Mouse (Mus musculus): ENCODE results near the gene Ints3. TPM values are rescaled to one million over a fixed set of nuclear protein-coding genes. Genes with fewer than 3 reads are reported as not detected.

Gene Ints3
- polyA plus RNA-seq, 1 experiment, result 21.1 TPM

- Histone ChIP-seq H3K36me3 (ENCODE audit: control insufficient read depth, insufficient read depth, low read length) (no peaks in the 10 kb centered on the region), H3K4me3 (ENCODE audit: extremely low read depth, insufficient read depth, insufficient read length) (no peak overlapping the region), H3K4me1 (ENCODE audit: control insufficient read depth, insufficient read depth, insufficient read length) (no peaks in the 10 kb centered on the region), H3K27me3 (ENCODE audit: control insufficient read depth, insufficient read depth, low read length) (peaks cover 5% of the 10 kb centered on the region; the same call in 1 of the 2 replicates), H3K27ac (ENCODE audit: insufficient read depth, low read length) (no peak overlapping the region)
- 86% methylated on average over 9 of the region's 9 CpGs for WGBS
- TF ChIP-seq CTCF (IDR thresholded peaks at IDR 0.05; ENCODE audit: extremely low read depth, insufficient read depth, insufficient read length, insufficient replicate concordance) (no peak), POLR2A (IDR thresholded peaks at IDR 0.05; ENCODE audit: low read depth, low read length) (no peak)
- no peak for DNase-seq (ENCODE audit: low read depth in 1 of 2, low spot score in 2 of 2)
These were observed 26.3 kb upstream of the Ints3 start for GRCm38 (mm10) chr3:90459727-90460126.

DNA sequence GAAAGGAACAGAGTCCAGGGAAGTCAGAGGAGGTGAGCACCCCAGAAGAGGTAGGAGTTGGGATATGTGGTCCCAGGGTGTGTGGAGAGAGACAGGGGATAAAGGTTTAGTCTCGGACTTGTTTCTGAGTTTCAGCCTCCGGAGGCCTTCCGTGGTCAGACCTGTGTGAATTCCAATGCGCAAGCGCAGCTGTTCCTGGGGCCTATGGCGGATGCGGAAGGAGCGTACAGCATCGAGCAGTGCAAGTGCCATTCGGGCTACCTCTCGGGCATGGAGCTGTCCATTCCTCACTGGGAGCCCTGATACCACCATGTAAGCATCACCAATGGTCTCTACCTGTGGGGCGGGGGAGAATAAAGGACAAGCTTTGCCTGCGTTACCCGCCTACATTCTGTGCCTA lies 21.5 kb upstream of the Ints3 start:
- Histone ChIP-seq H3K4me3 (ENCODE audit: extremely low read depth, insufficient read depth, insufficient read length) (no peak overlapping the region), H3K27ac (ENCODE audit: insufficient read depth, low read length) (no peak overlapping the region), H3K4me1 (ENCODE audit: control insufficient read depth, insufficient read depth, insufficient read length) (no peaks in the 10 kb centered on the region), H3K36me3 (ENCODE audit: control insufficient read depth, insufficient read depth, low read length) (no peaks in the 10 kb centered on the region), H3K27me3 (ENCODE audit: control insufficient read depth, insufficient read depth, low read length) (no peaks in the 10 kb centered on the region)
- DNase-seq (ENCODE audit: low read depth in 1 of 2, low spot score in 2 of 2), result no peak
- no peak for TF ChIP-seq POLR2A (IDR thresholded peaks at IDR 0.05; ENCODE audit: low read depth, low read length)
- no peak for TF ChIP-seq CTCF (IDR thresholded peaks at IDR 0.05; ENCODE audit: extremely low read depth, insufficient read depth, insufficient read length, insufficient replicate concordance)
- WGBS, result 92% methylated on average over 14 of the region's 14 CpGs

- no peaks in the 10 kb centered on the region for H3K36me3 ChIP-seq (ENCODE audit: control insufficient read depth, insufficient read depth, low read length)
- H3K27me3 ChIP-seq (ENCODE audit: control insufficient read depth, insufficient read depth, low read length), result no peaks in the 10 kb centered on the region
- 47% methylated on average over 10 of the region's 10 CpGs for whole genome bisulfite sequencing
- H3K27ac ChIP-seq (ENCODE audit: insufficient read depth, low read length), result no peak overlapping the region
- no peak overlapping the region for H3K4me3 ChIP-seq (ENCODE audit: extremely low read depth, insufficient read depth, insufficient read length)
- TF ChIP-seq CTCF (IDR thresholded peaks at IDR 0.05; ENCODE audit: extremely low read depth, insufficient read depth, insufficient read length, insufficient replicate concordance) (no peak), POLR2A (IDR thresholded peaks at IDR 0.05; ENCODE audit: low read depth, low read length) (no peak)
- H3K4me1 ChIP-seq (ENCODE audit: control insufficient read depth, insufficient read depth, insufficient read length), result no peaks in the 10 kb centered on the region
- DNase-seq (ENCODE audit: low read depth in 1 of 2, low spot score in 2 of 2), result no peak
These were observed 18.1 kb upstream of the Ints3 start for GRCm38 (mm10) chr3:90451396-90452095.

GRCm38 (mm10) chr3:90450874-90451273 lies 17.5 kb upstream of the Ints3 start:
- Histone ChIP-seq H3K27ac (ENCODE audit: insufficient read depth, low read length) (no peak overlapping the region), H3K36me3 (ENCODE audit: control insufficient read depth, insufficient read depth, low read length) (no peaks in the 10 kb centered on the region)
- no peak for DNase-seq (ENCODE audit: low read depth in 1 of 2, low spot score in 2 of 2)

DNA sequence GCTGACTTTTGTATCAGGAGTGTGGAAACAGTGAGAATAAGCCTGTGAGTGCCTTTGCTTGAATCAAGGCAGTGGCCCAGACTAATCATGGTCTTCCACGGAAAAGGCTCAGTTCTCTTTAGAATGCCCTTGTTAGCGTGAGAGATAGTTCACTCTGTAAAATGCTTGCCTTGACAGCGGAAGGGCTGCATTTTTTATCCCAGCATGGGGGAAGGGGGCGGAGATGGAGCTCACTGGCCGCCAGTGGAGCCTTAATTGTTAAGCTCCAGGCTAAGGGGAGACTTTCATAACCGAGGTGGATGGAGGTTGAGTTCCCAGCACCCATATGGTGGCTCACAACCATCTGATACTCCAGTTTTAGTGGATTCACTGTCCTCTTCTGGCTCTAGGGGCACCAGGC lies 15.2 kb upstream of the Ints3 start:
- H3K36me3 ChIP-seq (ENCODE audit: control insufficient read depth, insufficient read depth, low read length), result no peaks in the 10 kb centered on the region
- no peaks in the 10 kb centered on the region for H3K27me3 ChIP-seq (ENCODE audit: control insufficient read depth, insufficient read depth, low read length)
- TF ChIP-seq CTCF (IDR thresholded peaks at IDR 0.05; ENCODE audit: extremely low read depth, insufficient read depth, insufficient read length, insufficient replicate concordance) (no peak), POLR2A (IDR thresholded peaks at IDR 0.05; ENCODE audit: low read depth, low read length) (no peak)
- no peaks in the 10 kb centered on the region for H3K4me1 ChIP-seq (ENCODE audit: control insufficient read depth, insufficient read depth, insufficient read length)
- no peak for DNase-seq (ENCODE audit: low read depth in 1 of 2, low spot score in 2 of 2)
- H3K4me3 ChIP-seq (ENCODE audit: extremely low read depth, insufficient read depth, insufficient read length), result no peak overlapping the region
- 85% methylated on average over 6 of the region's 6 CpGs for WGBS
- no peak overlapping the region for H3K27ac ChIP-seq (ENCODE audit: insufficient read depth, low read length)

More at GRCm38 (mm10) chr3:90450874-90451273, 17.5 kb upstream of the Ints3 start:
- Histone ChIP-seq H3K4me3 (ENCODE audit: extremely low read depth, insufficient read depth, insufficient read length) (no peak overlapping the region), H3K27me3 (ENCODE audit: control insufficient read depth, insufficient read depth, low read length) (no peaks in the 10 kb centered on the region), H3K4me1 (ENCODE audit: control insufficient read depth, insufficient read depth, insufficient read length) (no peaks in the 10 kb centered on the region)
- TF ChIP-seq CTCF (IDR thresholded peaks at IDR 0.05; ENCODE audit: extremely low read depth, insufficient read depth, insufficient read length, insufficient replicate concordance), result no peak
- no peak for TF ChIP-seq POLR2A (IDR thresholded peaks at IDR 0.05; ENCODE audit: low read depth, low read length)
- WGBS, result 55% methylated on average over 12 of the region's 12 CpGs

GRCm38 (mm10) chr3:90447123-90447494 lies 13.7 kb upstream of the Ints3 start:
- no peaks in the 10 kb centered on the region for H3K27me3 ChIP-seq (ENCODE audit: control insufficient read depth, insufficient read depth, low read length)
- H3K36me3 ChIP-seq (ENCODE audit: control insufficient read depth, insufficient read depth, low read length), result no peaks in the 10 kb centered on the region
- H3K4me1 ChIP-seq (ENCODE audit: control insufficient read depth, insufficient read depth, insufficient read length), result no peaks in the 10 kb centered on the region
- no peak overlapping the region for H3K4me3 ChIP-seq (ENCODE audit: extremely low read depth, insufficient read depth, insufficient read length)
- H3K27ac ChIP-seq (ENCODE audit: insufficient read depth, low read length), result peak overlapping the region; percentile 1; the same call in 1 of the 2 replicates
- no peak for DNase-seq (ENCODE audit: low read depth in 1 of 2, low spot score in 2 of 2)
- TF ChIP-seq CTCF (IDR thresholded peaks at IDR 0.05; ENCODE audit: extremely low read depth, insufficient read depth, insufficient read length, insufficient replicate concordance), result no peak
- no peak for TF ChIP-seq POLR2A (IDR thresholded peaks at IDR 0.05; ENCODE audit: low read depth, low read length)
- 78% methylated on average over 7 of the region's 7 CpGs for WGBS

Measured in spleen, adult 2 months (tissue).